Mouse (Mus musculus) layer of hippocampus, adult 18-20 months (tissue): Measurements from ENCODE around the gene Agap3. TPM values are rescaled to one million over a fixed set of nuclear protein-coding genes. Genes with fewer than 3 reads are reported as not detected.

Source experiments
- total RNA-seq, 2 experiments: library from RNA; stranded (reverse); gene quantifications; 2 replicates each; pipeline ENCODE4 v1.2.3; 2021

Agap3 gene
- total RNA-seq, 2 experiments from 2014 or later: 673 to 687 TPM

Other genes with a start within 250 kb of the Agap3 start
- 10 to 100 TPM; 23.0 to 26.8 TPM for gene Kcnh2, start 100.6 kb upstream of the Agap3 start, total RNA-seq
- gene Nos3, start 87.4 kb upstream of the Agap3 start, total RNA-seq: 1 to 10 TPM; 6.8 to 7.0 TPM
- gene Atg9b, start 60.0 kb upstream of the Agap3 start, total RNA-seq: 1 to 10 TPM; 3.0 to 3.7 TPM
- gene Abcb8, start 58.5 kb upstream of the Agap3 start, total RNA-seq: 10 to 100 TPM; 57.0 to 60.1 TPM
- gene Asic3, start 38.8 kb upstream of the Agap3 start, total RNA-seq: under 1 TPM; 0.27 to 0.53 TPM
- 100 to 1,000 TPM; 126 to 133 TPM for gene Cdk5, start 28.6 kb upstream of the Agap3 start, total RNA-seq
- gene Slc4a2, start 28.3 kb upstream of the Agap3 start, total RNA-seq: 10 to 100 TPM; 30.1 to 30.8 TPM
- 100 to 1,000 TPM; 109 to 115 TPM for gene Fastk, start 6.9 kb upstream of the Agap3 start, total RNA-seq
- 10 to 100 TPM; 21.8 to 23.7 TPM for gene Tmub1, start 4.3 kb upstream of the Agap3 start, total RNA-seq
- gene Gbx1, start 75.0 kb downstream of the Agap3 start, total RNA-seq: not detected
- under 1 TPM in 1 of 2 experiments, not detected in 1; 0.23 TPM for gene Asb10, start 88.8 kb downstream of the Agap3 start, total RNA-seq
- gene 4931409K22Rik, start 104.6 kb downstream of the Agap3 start, total RNA-seq: not detected
- 10 to 100 TPM; 82.5 to 83.6 TPM for gene Abcf2, start 125.3 kb downstream of the Agap3 start, total RNA-seq
- 10 to 100 TPM; 60.8 to 64.9 TPM for gene Chpf2, start 134.6 kb downstream of the Agap3 start, total RNA-seq
- 10 to 100 TPM; 87.4 to 93.2 TPM for gene Smarcd3, start 172.2 kb downstream of the Agap3 start, total RNA-seq
- 10 to 100 TPM; 76.0 to 78.0 TPM for gene Nub1, start 233.4 kb downstream of the Agap3 start, total RNA-seq